Mouse (Mus musculus): ENCODE measurements at regions not wholly inside any gene's neighbourhood (a gene's known extent, or its start where the extent isn't known, plus 50 kb on each side); places are given as distances from the start of the nearest gene placed in this dataset.
A peak's percentile ranks its signal among the peaks of the same experiment; 100 is the strongest.

DNA sequence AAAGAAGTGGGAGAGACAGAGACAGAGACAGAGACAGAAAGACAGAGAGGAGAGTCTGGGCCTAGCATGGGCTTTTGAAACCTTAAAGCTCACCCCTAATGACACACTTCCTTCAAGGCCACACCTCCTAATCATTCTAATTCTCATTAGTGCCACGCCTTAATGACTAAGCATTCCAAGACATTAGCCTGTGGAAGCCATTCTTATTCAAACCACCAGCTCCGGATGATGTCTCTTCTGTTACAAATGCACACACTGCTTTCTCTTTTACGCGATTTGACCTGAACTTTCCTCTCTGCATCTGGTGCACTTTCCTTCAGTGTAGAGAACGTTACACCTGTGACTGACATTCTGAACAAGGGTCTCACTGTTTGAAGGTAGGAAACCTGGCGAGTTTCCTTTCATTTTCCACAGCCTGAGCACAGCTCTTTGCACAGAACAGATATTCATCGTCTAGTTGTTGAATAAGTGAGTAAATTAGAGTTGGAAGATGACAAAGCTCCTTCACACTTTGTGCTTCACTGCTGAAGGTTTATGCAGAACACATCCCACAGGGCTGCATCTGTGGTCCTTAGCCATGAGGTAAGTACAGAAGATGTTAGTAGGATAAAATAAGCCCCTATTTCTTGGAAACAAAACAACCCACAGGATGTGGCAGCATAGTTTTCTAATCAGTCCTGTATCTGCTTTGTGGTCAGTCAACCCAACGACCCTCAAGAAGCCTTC, 116.8 kb downstream of the Faxc start:
- DNase-seq (ENCODE audit: low spot score in 2 of 2), result peak in 1 of 2 experiments; percentile 4

DNA sequence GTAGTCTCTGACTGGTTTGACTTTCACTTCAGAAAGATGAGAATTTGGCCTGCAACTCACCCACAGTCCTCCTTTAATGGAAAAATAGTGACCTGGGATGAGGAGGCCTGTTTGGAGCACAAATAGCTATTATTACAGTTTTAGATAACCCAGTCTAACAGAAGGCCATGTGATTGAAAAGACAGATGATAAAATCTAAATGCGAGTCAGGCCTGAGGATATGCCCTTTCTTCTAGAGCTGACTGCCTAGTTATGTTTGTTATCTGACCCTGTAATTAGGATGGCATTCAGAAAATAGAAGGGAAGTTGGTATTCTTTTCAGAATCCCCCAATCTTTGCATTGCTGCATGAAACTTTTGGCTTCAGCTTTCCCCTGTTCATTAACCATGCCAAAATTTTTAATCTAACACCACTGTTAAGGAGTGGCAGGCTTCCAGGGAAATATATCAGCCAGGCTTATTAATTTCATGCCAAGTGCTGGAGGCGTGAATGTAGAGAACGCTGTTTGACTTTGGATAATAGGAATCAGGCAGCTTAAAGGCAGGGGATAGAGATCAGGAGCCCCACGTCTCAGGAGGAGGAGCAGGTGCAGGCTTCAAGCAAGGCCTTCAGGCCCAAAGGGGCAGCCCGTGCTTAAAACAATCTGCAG, 135.8 kb downstream of the Faxc start:
- DNase-seq (ENCODE audit: low spot score in 2 of 2), result no peak

GRCm38 (mm10) chr4:22067678-22068299, 136.7 kb downstream of the Faxc start:
- DNase-seq (ENCODE audit: low spot score in 2 of 2), result no peak

DNA sequence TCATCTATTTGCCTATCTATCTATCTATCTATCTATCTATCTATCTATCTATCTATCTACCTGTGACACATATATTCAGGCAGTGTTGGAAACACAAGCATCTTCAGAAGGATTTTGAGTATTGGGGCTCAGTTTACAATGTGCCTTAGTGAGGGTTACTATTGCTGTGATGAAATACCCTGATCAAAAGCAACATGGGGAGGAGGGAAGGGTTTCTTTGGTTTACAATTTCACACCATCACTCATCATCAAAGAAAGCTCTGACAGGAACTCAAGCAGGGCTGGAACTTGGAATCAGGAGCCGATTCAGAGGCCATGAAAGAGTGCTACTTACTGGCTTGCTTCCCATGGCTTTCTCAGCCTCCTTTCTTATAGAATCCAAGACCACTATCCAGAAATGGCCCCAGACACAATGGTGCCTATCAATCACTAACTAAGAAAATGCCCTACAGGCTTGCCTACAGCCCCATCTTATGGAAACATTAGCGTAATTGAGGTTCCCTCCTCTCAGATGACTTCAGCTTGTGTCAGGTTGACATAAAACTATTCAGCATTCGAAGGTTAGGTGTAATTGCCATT, 157.2 kb downstream of the Faxc start:
- DNase-seq (ENCODE audit: low spot score in 2 of 2), result no peak

- no peak for DNase-seq (ENCODE audit: low spot score in 2 of 2)
Measured at GRCm38 (mm10) chr4:22089637-22090041, 158.5 kb downstream of the Faxc start.

DNA sequence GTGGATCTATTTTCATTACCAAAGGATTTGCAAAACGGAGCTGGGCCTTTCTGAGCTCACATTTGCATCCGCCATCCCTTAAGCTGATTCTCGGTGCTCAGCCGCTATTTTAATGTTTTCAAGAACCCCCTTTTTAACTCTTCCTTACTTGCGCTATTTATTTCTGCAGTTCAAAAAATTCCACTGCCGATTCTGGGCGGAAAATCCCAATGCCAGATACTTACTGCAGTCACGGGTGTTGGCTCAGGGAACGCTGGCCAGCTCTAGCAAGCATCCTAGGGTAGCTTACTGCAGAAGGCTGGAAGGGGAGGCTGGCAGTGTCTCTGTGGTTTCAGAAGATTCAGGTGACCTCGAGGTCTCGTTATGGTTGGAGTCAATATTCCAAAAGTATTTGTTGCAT, 159.4 kb downstream of the Faxc start:
- DNase-seq (ENCODE audit: low spot score in 2 of 2), result peak in 1 of 2 experiments; percentile 52

GRCm38 (mm10) chr4:22092551-22092950, 161.4 kb downstream of the Faxc start:
- DNase-seq (ENCODE audit: low spot score in 2 of 2), result no peak

- DNase-seq (ENCODE audit: low spot score in 2 of 2), result no peak
Measured at GRCm38 (mm10) chr4:22095257-22096031, 164.3 kb downstream of the Faxc start.

DNA sequence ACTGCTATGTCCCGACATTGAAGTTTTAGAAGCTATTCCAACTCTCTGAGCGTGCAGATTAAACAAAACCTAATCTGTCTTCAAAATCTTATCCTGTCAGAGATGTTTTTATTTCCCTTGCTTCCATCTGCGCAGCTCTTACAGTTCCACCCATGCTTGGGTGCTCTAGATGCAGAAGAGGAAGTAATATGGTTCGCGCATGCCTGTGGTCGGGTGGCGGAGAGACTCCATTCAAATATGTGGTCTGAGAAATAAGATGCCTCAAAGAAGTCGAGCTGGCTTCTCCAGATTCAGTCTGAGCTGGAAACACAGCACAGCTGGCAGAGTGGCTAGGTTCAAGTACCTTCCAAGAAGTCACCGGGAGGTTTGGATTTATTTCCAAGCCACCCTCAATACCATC, 167.5 kb downstream of the Faxc start:
- no peak for DNase-seq (ENCODE audit: low spot score in 2 of 2)

DNA sequence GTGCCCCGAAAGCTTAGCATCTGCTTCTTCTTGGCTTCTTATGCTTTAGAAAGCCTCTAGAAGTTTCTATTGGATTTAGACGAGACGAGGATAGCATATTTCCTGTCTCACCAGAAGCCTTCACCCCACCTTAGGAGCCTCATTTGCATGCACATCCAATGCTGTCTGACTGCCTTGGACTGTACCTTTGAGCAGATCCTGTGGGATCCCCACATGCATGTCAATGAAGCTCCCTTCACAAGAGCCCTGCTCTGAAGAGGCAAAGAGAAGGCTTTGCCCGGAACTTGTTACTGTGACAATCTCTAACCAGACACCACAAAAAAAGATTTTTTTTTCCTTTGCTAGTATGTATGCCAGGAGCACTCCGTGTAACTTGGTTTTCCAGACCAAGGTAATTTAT, 171.3 kb downstream of the Faxc start:
- DNase-seq (ENCODE audit: low spot score in 2 of 2), result no peak

- no peak for DNase-seq (ENCODE audit: low spot score in 2 of 2)
Measured at GRCm38 (mm10) chr4:22103001-22103587, 172.0 kb downstream of the Faxc start.

DNA sequence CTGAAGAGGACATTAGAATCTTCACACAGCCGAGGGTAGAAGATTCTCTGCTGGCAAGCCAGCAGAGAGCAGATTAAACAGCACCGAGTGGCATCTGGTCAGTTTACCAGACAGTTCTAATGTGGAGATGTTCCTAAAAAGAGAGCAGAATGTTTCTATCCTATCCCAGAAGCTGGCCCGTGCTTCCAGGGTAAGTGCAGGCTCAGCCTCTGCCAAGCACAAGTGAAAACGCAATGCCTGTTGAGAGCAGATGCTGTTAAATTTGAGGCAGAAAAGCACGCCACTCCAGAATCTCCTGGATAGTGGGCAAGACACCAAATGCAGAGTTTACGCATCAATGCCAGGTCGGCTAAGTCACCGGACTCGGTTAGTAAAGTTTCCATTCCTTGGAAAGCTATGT, 175.8 kb downstream of the Faxc start:
- DNase-seq (ENCODE audit: low spot score in 2 of 2), result no peak

- DNase-seq (ENCODE audit: low spot score in 2 of 2), result no peak
Measured at GRCm38 (mm10) chr4:22109410-22109809, 178.3 kb downstream of the Faxc start.

GRCm38 (mm10) chr4:22110400-22110799, 179.3 kb downstream of the Faxc start:
- no peak for DNase-seq (ENCODE audit: low spot score in 2 of 2)

DNA sequence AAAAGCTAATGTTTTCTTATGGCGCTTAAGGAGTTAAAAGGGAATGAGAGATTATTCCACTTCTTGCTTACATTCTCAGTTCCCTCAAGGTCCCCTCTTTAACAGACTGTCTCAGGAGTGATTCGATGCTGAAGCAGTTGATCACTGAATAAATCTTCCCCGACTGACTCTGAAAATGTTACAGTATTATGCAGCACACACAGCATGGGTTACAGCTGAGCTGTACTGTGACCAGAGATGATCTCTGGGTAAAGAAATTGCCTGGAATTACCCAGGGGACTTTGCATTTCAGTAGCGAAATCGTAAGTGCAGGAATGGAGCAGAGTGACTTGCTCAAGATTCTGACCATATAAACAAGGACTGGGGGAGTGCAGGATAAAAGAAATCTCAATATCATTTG, 181.1 kb downstream of the Faxc start:
- no peak for DNase-seq (ENCODE audit: low spot score in 2 of 2)

GRCm38 (mm10) chr4:22114451-22114850, 183.3 kb downstream of the Faxc start:
- DNase-seq (ENCODE audit: low spot score in 2 of 2), result no peak

GRCm38 (mm10) chr4:22119877-22120276, 188.7 kb downstream of the Faxc start:
- no peak for DNase-seq (ENCODE audit: low spot score in 2 of 2)

GRCm38 (mm10) chr4:22120953-22121352, 189.8 kb downstream of the Faxc start:
- DNase-seq (ENCODE audit: low spot score in 2 of 2), result no peak

GRCm38 (mm10) chr4:22121397-22121796, 190.3 kb downstream of the Faxc start:
- no peak for DNase-seq (ENCODE audit: low spot score in 2 of 2)

GRCm38 (mm10) chr4:22124836-22125235, 193.7 kb downstream of the Faxc start:
- no peak for DNase-seq (ENCODE audit: low spot score in 2 of 2)

DNA sequence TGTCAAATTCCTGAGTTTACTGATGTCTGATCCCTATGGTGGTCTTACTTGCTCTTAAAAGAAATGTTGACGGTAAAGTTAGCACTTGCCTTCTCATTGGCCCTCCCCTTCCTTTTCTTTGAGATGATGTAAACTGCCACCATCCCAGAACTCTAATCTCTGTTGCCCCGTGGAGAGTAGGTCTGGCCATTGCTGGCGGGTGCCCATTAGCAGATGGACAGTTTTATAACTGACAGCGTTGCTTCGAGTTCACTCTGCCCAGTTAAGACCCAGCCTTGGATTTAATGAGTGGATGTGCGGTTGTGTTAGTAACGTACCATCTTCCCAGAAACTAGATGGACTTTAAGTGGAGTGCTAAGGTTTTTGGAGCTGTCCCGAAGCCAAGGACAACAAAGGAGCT, 199.4 kb downstream of the Faxc start:
- DNase-seq (ENCODE audit: low spot score in 2 of 2), result no peak

All from right cerebral cortex, postnatal 36 days (tissue).